20 mouse cellular contexts compared by ENCODE assay signal in genomic region chr12:89149455-89149854, GRCm38 (mm10).
DNase-seq lines count a peak whose midpoint lies in the region; ATAC-seq and TF ChIP-seq lines count a peak whose summit lies in the region.
"Had no signal": no experiment of that assay in that cellular context is flagged by ENCODE, and none has a peak within 500 bp of the region (broad histone marks: within the 10 kb centered on the region; RNA-seq: fewer than 3 reads in every experiment).

No protein-coding gene starts in this region.

- H3K27ac ChIP-seq in hindbrain, embryonic 13.5 days: peak overlapping the region; percentile 89
- H3K27ac ChIP-seq in midbrain, embryonic 13.5 days: peak overlapping the region; percentile 90
- H3K27ac ChIP-seq in neural tube, embryonic 15.5 days (replicated peaks): peak overlapping the region; percentile 76
- no peak overlapping the region for H3K27ac ChIP-seq in intestine, postnatal 0 days (ENCODE audit: low read depth, low read length)
- no peak overlapping the region for H3K27ac ChIP-seq in kidney, embryonic 14.5 days (ENCODE audit: low read depth, low read length)
- H3K27ac ChIP-seq: limb, embryonic 15.5 days had no signal

- no peaks in the 10 kb centered on the region for H3K36me3 ChIP-seq in hindbrain, embryonic 13.5 days
- no peaks in the 10 kb centered on the region for H3K36me3 ChIP-seq in midbrain, embryonic 13.5 days
- no peaks in the 10 kb centered on the region for H3K36me3 ChIP-seq in neural tube, embryonic 15.5 days
- H3K36me3 ChIP-seq in intestine, postnatal 0 days (ENCODE audit: control insufficient read depth, insufficient read depth): no peaks in the 10 kb centered on the region
- no peaks in the 10 kb centered on the region for H3K36me3 ChIP-seq in kidney, embryonic 14.5 days (ENCODE audit: control insufficient read depth, insufficient read depth, low read length)
- H3K36me3 ChIP-seq: heart, embryonic 12.5 days; limb, embryonic 15.5 days had no signal

- H3K4me2 ChIP-seq in hindbrain, embryonic 13.5 days: peak overlapping the region; percentile 36
- H3K4me2 ChIP-seq in midbrain, embryonic 13.5 days (replicated peaks): peak overlapping the region; percentile 41
- 0 out of 2 replicates have a peak overlapping the region, but pooled peaks have one; percentile 5 for H3K4me2 ChIP-seq in neural tube, embryonic 15.5 days
- H3K4me2 ChIP-seq in intestine, postnatal 0 days (replicated peaks; ENCODE audit: low read depth): no peak overlapping the region
- H3K4me2 ChIP-seq in kidney, embryonic 14.5 days (replicated peaks; ENCODE audit: low read depth, low read length): no peak overlapping the region
- H3K4me2 ChIP-seq: heart, embryonic 12.5 days; limb, embryonic 15.5 days had no signal

- no peaks in the 10 kb centered on the region for H3K27me3 ChIP-seq in hindbrain, embryonic 13.5 days
- no peaks in the 10 kb centered on the region for H3K27me3 ChIP-seq in midbrain, embryonic 13.5 days
- H3K27me3 ChIP-seq in neural tube, embryonic 15.5 days (replicated peaks): no peaks in the 10 kb centered on the region
- no peaks in the 10 kb centered on the region for H3K27me3 ChIP-seq in intestine, postnatal 0 days (replicated peaks; ENCODE audit: control insufficient read depth, insufficient read depth, low read length)
- no peaks in the 10 kb centered on the region for H3K27me3 ChIP-seq in kidney, embryonic 14.5 days (ENCODE audit: control insufficient read depth, insufficient read depth, low read length)
- H3K27me3 ChIP-seq: heart, embryonic 12.5 days; limb, embryonic 15.5 days; megakaryocyte, embryonic 14.5 days had no signal

- H3K4me3 ChIP-seq in hindbrain, embryonic 13.5 days: no peak overlapping the region
- H3K4me3 ChIP-seq in midbrain, embryonic 13.5 days (replicated peaks): no peak overlapping the region
- H3K4me3 ChIP-seq in neural tube, embryonic 15.5 days (replicated peaks): no peak overlapping the region
- H3K4me3 ChIP-seq in intestine, postnatal 0 days (ENCODE audit: low read depth, low read length): no peak overlapping the region
- no peak overlapping the region for H3K4me3 ChIP-seq in kidney, embryonic 14.5 days (ENCODE audit: low read length)
- H3K4me3 ChIP-seq: erythroblast, embryonic 14.5 days; heart, embryonic 12.5 days; limb, embryonic 15.5 days; megakaryocyte, embryonic 14.5 days had no signal

- intact Hi-C loops in left cerebral cortex, postnatal 4 days (cut with DNase I): no loop called here

- H3K9ac ChIP-seq in hindbrain, embryonic 13.5 days: no peak overlapping the region
- no peak overlapping the region for H3K9ac ChIP-seq in midbrain, embryonic 13.5 days (replicated peaks)
- no peak overlapping the region for H3K9ac ChIP-seq in neural tube, embryonic 15.5 days (replicated peaks)
- H3K9ac ChIP-seq in intestine, postnatal 0 days (ENCODE audit: low read depth, low read length): no peak overlapping the region
- no peak overlapping the region for H3K9ac ChIP-seq in kidney, embryonic 14.5 days (ENCODE audit: low read depth, low read length)
- H3K9ac ChIP-seq: heart, embryonic 12.5 days; limb, embryonic 15.5 days; liver, postnatal 0 days had no signal

- peaks cover 20% of the 10 kb centered on the region for H3K4me1 ChIP-seq in hindbrain, embryonic 13.5 days (replicated peaks)
- H3K4me1 ChIP-seq in midbrain, embryonic 13.5 days (replicated peaks): peaks cover 23% of the 10 kb centered on the region
- peaks cover 14% of the 10 kb centered on the region for H3K4me1 ChIP-seq in neural tube, embryonic 15.5 days
- H3K4me1 ChIP-seq in intestine, postnatal 0 days (replicated peaks; ENCODE audit: control insufficient read depth, insufficient read depth, low read length): no peaks in the 10 kb centered on the region
- no peaks in the 10 kb centered on the region for H3K4me1 ChIP-seq in kidney, embryonic 14.5 days (ENCODE audit: control insufficient read depth, insufficient read depth, low read length)
- H3K4me1 ChIP-seq: heart, embryonic 12.5 days; limb, embryonic 15.5 days; megakaryocyte, embryonic 14.5 days had no signal

- no peak for ATAC-seq in hindbrain, embryonic 13.5 days (ENCODE audit: low FRiP score)
- ATAC-seq in midbrain, embryonic 13.5 days: peak; percentile 77
- ATAC-seq in neural tube, embryonic 15.5 days (ENCODE audit: low FRiP score): 0 out of 2 replicates have a peak, but pooled peaks have one; percentile 8
- ATAC-seq in intestine, postnatal 0 days: no peak
- ATAC-seq in kidney, embryonic 14.5 days (ENCODE audit: low FRiP score, low TSS enrichment): no peak
- ATAC-seq: intestine, embryonic 16.5 days; liver, postnatal 0 days had no signal

- peak; percentile 1 for DNase-seq in left cerebral cortex, postnatal 4 days
- no peak for DNase-seq in left cerebral cortex, adult 8-10 months (ENCODE audit: low spot score in 2 of 2)
- no peak for DNase-seq in retina, embryonic 14.5 days (ENCODE audit: low spot score)
- DNase-seq: adrenal gland, postnatal 10 days; cerebellum, adult 11 months; cerebellum, postnatal 25 days; kidney, postnatal 25 days; liver, postnatal 0 days; lung, postnatal 14 days; thymus, adult 18-20 months had no signal

- H3K9me3 ChIP-seq in hindbrain, embryonic 13.5 days: no peaks in the 10 kb centered on the region
- no peaks in the 10 kb centered on the region for H3K9me3 ChIP-seq in midbrain, embryonic 13.5 days
- no peaks in the 10 kb centered on the region for H3K9me3 ChIP-seq in neural tube, embryonic 15.5 days (replicated peaks)
- no peaks in the 10 kb centered on the region for H3K9me3 ChIP-seq in intestine, postnatal 0 days (ENCODE audit: control insufficient read depth)
- H3K9me3 ChIP-seq in kidney, embryonic 14.5 days (ENCODE audit: control insufficient read depth, low read length): no peaks in the 10 kb centered on the region
- H3K9me3 ChIP-seq: heart, embryonic 12.5 days; limb, embryonic 15.5 days had no signal

- no peak for TF ChIP-seq CTCF in intestine, postnatal 0 days (IDR thresholded peaks at IDR 0.05; ENCODE audit: low read depth)

- WGBS in hindbrain, embryonic 13.5 days: 12% methylated on average over 2 of the region's 2 CpGs
- WGBS in midbrain, embryonic 13.5 days: 22% methylated on average over 2 of the region's 2 CpGs
- 24% methylated on average over 2 of the region's 2 CpGs for WGBS in neural tube, embryonic 15.5 days
- WGBS in intestine, postnatal 0 days: 73% methylated on average over 2 of the region's 2 CpGs
- 63% methylated on average over 2 of the region's 2 CpGs for WGBS in kidney, embryonic 14.5 days

Comparison
In these comparisons a context has a peak if more than half of its experiments do, and no peak if none do; other contexts are left out.
1. ATAC-seq: peak in midbrain, embryonic 13.5 days (single experiment) and neural tube, embryonic 15.5 days (single experiment); none in hindbrain, embryonic 13.5 days (single experiment), intestine, postnatal 0 days (single experiment) and kidney, embryonic 14.5 days (single experiment).
2. H3K27ac ChIP-seq: peak in hindbrain, embryonic 13.5 days (single experiment), midbrain, embryonic 13.5 days (single experiment) and neural tube, embryonic 15.5 days (single experiment); none in intestine, postnatal 0 days (single experiment) and kidney, embryonic 14.5 days (single experiment).
3. H3K4me2 ChIP-seq: peak in hindbrain, embryonic 13.5 days (single experiment), midbrain, embryonic 13.5 days (single experiment) and neural tube, embryonic 15.5 days (single experiment); none in intestine, postnatal 0 days (single experiment) and kidney, embryonic 14.5 days (single experiment).